Mouse (Mus musculus) retina, embryonic 14.5 days (tissue): Measurements from ENCODE around the gene Ptpra.

Experiments
- DNase-seq: peaks from one replicate; pipeline ENCODE4 v3.0.0-alpha.2; 2015; ENCODE audit warnings: low spot score

Gene Ptpra

DNA sequence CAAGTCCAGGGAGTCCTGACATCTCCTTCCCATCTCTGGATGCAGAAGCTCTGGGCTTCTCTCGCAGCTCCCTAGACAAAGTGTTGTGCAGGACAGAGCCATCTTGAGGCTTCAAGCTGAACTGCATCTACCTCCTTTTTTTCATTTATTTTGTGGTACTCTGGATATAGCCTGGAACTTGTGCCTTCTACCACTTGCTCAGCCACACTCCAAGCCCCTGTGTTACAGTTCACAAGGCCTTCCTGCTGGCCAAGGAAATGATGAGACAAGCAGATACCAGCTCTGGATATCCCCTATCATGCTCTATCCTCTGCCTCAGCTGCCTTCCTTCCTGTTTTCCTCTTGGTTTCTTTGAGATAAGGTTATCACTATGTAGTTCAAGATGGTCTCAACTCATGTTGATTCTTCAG is 147.5 kb downstream of the Ptpra start:
- peak; percentile 74 for DNase-seq

DNA sequence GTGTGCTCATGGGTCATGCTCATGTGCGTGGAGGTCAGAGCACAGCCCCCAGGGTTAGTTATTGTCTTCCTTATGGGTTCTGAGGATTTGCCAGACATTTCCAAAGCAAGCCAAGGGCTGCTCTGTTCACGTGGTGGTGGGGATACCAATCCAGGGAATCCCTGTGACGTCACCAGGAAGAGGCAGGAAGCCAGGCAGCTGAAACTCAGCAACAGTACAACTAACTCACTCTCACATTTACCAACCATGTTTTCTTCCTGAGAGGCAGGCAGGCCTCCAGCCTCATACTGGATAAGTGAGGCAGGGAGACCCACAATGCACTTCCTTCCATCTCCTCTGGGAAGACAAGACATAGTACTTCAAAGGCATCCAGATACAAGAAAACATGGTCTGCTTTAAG is 148.3 kb downstream of the Ptpra start:
- DNase-seq: no peak

DNA sequence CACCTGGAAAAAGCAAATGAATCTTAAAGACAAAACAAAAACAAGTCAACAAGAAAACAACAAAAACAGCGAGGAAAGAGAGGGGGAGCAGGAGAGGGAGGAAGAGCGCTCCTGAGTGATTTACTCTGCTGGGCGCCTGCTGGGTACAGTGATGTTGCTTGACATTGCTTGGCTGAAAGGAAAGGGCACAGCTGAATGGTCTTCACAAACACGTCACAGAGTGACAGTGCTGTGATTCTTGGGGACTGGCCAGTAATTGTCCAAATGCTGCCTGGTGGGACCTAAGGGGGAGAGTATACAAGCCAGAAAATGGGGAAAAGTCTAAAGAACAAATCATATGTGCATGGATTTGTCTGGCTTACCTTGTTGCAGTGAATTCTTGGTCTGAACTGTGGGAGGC is 152.1 kb downstream of the Ptpra start:
- no peak for DNase-seq
